Mouse (Mus musculus) adrenal gland (tissue): ENCODE data around the gene Oas2.

Source experiments
- intact Hi-C: fragments of 180-260 bp; cut with DNase I; formaldehyde crosslinking; loops from one replicate; pipeline ENCODE4 v1.15.1; 2025

The Oas2 gene

GRCm38 (mm10) chr5:120696865-120697264 lies 52.8 kb downstream of the Oas2 start:
- intact Hi-C loops: no loop called here

GRCm38 (mm10) chr5:120696057-120696743 lies 53.5 kb downstream of the Oas2 start:
- intact Hi-C loops: no loop called here

GRCm38 (mm10) chr5:120694695-120695074 lies 55.0 kb downstream of the Oas2 start:
- intact Hi-C loops: no loop called here

- intact Hi-C loops: no loop called here
These were observed 55.5 kb downstream of the Oas2 start for GRCm38 (mm10) chr5:120693931-120694694.

GRCm38 (mm10) chr5:120692034-120692433 lies 57.6 kb downstream of the Oas2 start:
- intact Hi-C loops: no loop called here

- intact Hi-C loops: no loop called here
These were observed 59.2 kb downstream of the Oas2 start for GRCm38 (mm10) chr5:120690417-120690816.

GRCm38 (mm10) chr5:120688434-120688833 lies 61.2 kb downstream of the Oas2 start:
- intact Hi-C loops: no loop called here

GRCm38 (mm10) chr5:120687897-120688296 lies 61.8 kb downstream of the Oas2 start:
- intact Hi-C loops: no loop called here

GRCm38 (mm10) chr5:120687484-120687851 lies 62.2 kb downstream of the Oas2 start:
- intact Hi-C loops: no loop called here

- intact Hi-C loops: no loop called here
These were observed 62.7 kb downstream of the Oas2 start for GRCm38 (mm10) chr5:120686749-120687483.

- intact Hi-C loops: no loop called here
These were observed 64.0 kb downstream of the Oas2 start for GRCm38 (mm10) chr5:120685678-120686077.

GRCm38 (mm10) chr5:120682982-120683771 lies 66.5 kb downstream of the Oas2 start:
- intact Hi-C loops: no loop called here

GRCm38 (mm10) chr5:120680918-120681317 lies 68.7 kb downstream of the Oas2 start:
- intact Hi-C loops: no loop called here
